Mouse (Mus musculus) cerebellum, postnatal 10 days (tissue): Measurements from ENCODE around the gene Taf6l.
A peak's percentile ranks its signal among the peaks of the same experiment; 100 is the strongest.

Source experiments
- DNase-seq, 2 experiments: peaks; one replicate each; pipeline ENCODE4 v3.0.0; 2021; ENCODE audit warnings: mixed read lengths in 2 of 2

Taf6l gene

GRCm38 (mm10) chr19:8789171-8789570, 3.0 kb upstream of the Taf6l start:
- no peak for DNase-seq

- peak; percentile 68 to 72 for DNase-seq
Observed at GRCm38 (mm10) chr19:8788521-8788920, 2.3 kb upstream of the Taf6l start.

GRCm38 (mm10) chr19:8774951-8775421, 11.2 kb downstream of the Taf6l start:
- DNase-seq: no peak

- DNase-seq: peak; percentile 99
Observed at GRCm38 (mm10) chr19:8774086-8774835, 12.0 kb downstream of the Taf6l start, which contains the start of gene Tmem179b. TSS of gene Tmem179b (minus strand) at chr19:8774467.

- no peak for DNase-seq
Observed at GRCm38 (mm10) chr19:8773409-8773808, 12.8 kb downstream of the Taf6l start.

GRCm38 (mm10) chr19:8772996-8773395, 13.2 kb downstream of the Taf6l start:
- no peak for DNase-seq

- DNase-seq: peak; percentile 89 to 90
Observed at GRCm38 (mm10) chr19:8770567-8771270, 15.5 kb downstream of the Taf6l start, which contains the start of gene Tmem223. TSS of gene Tmem223 (plus strand) at chr19:8770996.

- DNase-seq: no peak
Observed at GRCm38 (mm10) chr19:8765562-8765961, 20.7 kb downstream of the Taf6l start.

- no peak for DNase-seq
Observed at GRCm38 (mm10) chr19:8763276-8763675, 22.9 kb downstream of the Taf6l start.

- no peak for DNase-seq
Observed at GRCm38 (mm10) chr19:8760757-8761156, 25.5 kb downstream of the Taf6l start.

GRCm38 (mm10) chr19:8758899-8759298, 27.3 kb downstream of the Taf6l start:
- no peak for DNase-seq

- DNase-seq: no peak
Observed at GRCm38 (mm10) chr19:8757471-8757998, 28.7 kb downstream of the Taf6l start.

GRCm38 (mm10) chr19:8756635-8757387, 29.4 kb downstream of the Taf6l start, which contains the start of gene Nxf1:
TSS of gene Nxf1 (plus strand) at chr19:8757073.
- peak; percentile 97 to 98 for DNase-seq

GRCm38 (mm10) chr19:8755652-8756051, 30.6 kb downstream of the Taf6l start:
- no peak for DNase-seq

- peak in 1 of 2 experiments; percentile 20 for DNase-seq
Observed at GRCm38 (mm10) chr19:8747368-8747767, 38.8 kb downstream of the Taf6l start.

- no peak for DNase-seq
Observed at GRCm38 (mm10) chr19:8745382-8745781, 40.8 kb downstream of the Taf6l start.

GRCm38 (mm10) chr19:8742176-8742575, 44.0 kb downstream of the Taf6l start:
- peak in 1 of 2 experiments; percentile 17 for DNase-seq

- peak; percentile 96 to 97 for DNase-seq
Observed at GRCm38 (mm10) chr19:8741243-8741869, 44.9 kb downstream of the Taf6l start, which contains the start of gene Stx5a. TSS of gene Stx5a (plus strand) at chr19:8741413.

GRCm38 (mm10) chr19:8740603-8741002, 45.6 kb downstream of the Taf6l start, which contains the start of gene 1700092M07Rik:
TSS of gene 1700092M07Rik (plus strand) at chr19:8740718.
- DNase-seq: no peak

GRCm38 (mm10) chr19:8739646-8740045, 46.6 kb downstream of the Taf6l start:
- DNase-seq: no peak

- DNase-seq: no peak
Observed at GRCm38 (mm10) chr19:8738911-8739310, 47.3 kb downstream of the Taf6l start.

GRCm38 (mm10) chr19:8736160-8736467, 50.1 kb downstream of the Taf6l start:
- no peak for DNase-seq
